9 mouse cellular contexts compared by ENCODE assay signal in genomic region chr5:102845800-102846199, GRCm38 (mm10).
DNase-seq lines count a peak whose midpoint lies in the region; ATAC-seq and TF ChIP-seq lines count a peak whose summit lies in the region.
"Had no signal": no experiment of that assay in that cellular context is flagged by ENCODE, and none has a peak within 500 bp of the region (broad histone marks: within the 10 kb centered on the region; RNA-seq: fewer than 3 reads in every experiment).

No protein-coding gene starts in this region.

- no peak for DNase-seq in kidney, postnatal 0 days (ENCODE audit: low spot score)
- no peak for DNase-seq in kidney, adult 9 months
- no peak for DNase-seq in forebrain, embryonic 14.5 days (ENCODE audit: low spot score)
- DNase-seq in left cerebral cortex, postnatal 4 days: no peak
- DNase-seq in B cell, adult 2 months: no peak

- peak overlapping the region; percentile 75 for H3K4me2 ChIP-seq in kidney, postnatal 0 days (ENCODE audit: low read length)
- peak overlapping the region; percentile 57 for H3K4me2 ChIP-seq in forebrain, embryonic 14.5 days (ENCODE audit: low read length)
- peak overlapping the region; percentile 69; the same call in 1 of the 2 replicates for H3K4me2 ChIP-seq in limb, embryonic 15.5 days

- no peak for TF ChIP-seq CTCF in kidney, postnatal 0 days (IDR thresholded peaks at IDR 0.05; ENCODE audit: low read depth)
- no peak for TF ChIP-seq CTCF in olfactory bulb, adult 2 months (IDR thresholded peaks at IDR 0.05; ENCODE audit: insufficient read depth, low read depth, low read length)

- H3K4me1 ChIP-seq in kidney, postnatal 0 days (replicated peaks; ENCODE audit: insufficient read depth, low read length): no peaks in the 10 kb centered on the region
- H3K4me1 ChIP-seq in forebrain, embryonic 14.5 days (ENCODE audit: control insufficient read depth, insufficient read depth, low read length): peaks cover 3% of the 10 kb centered on the region; the same call in 1 of the 2 replicates
- peaks cover 18% of the 10 kb centered on the region for H3K4me1 ChIP-seq in limb, embryonic 15.5 days
- peaks cover 9% of the 10 kb centered on the region for H3K4me1 ChIP-seq in olfactory bulb, adult 2 months (ENCODE audit: control insufficient read depth, insufficient read depth, low read length)

- peak overlapping the region; percentile 94 for H3K27ac ChIP-seq in kidney, postnatal 0 days
- H3K27ac ChIP-seq in forebrain, embryonic 14.5 days (ENCODE audit: low read depth, low read length): no peak overlapping the region
- 0 out of 2 replicates have a peak overlapping the region, but pooled peaks have one; percentile 66 for H3K27ac ChIP-seq in limb, embryonic 15.5 days
- H3K27ac ChIP-seq in olfactory bulb, adult 2 months (ENCODE audit: insufficient read depth, low read depth, low read length): peak overlapping the region; percentile 31; the same call in 1 of the 2 replicates

- 19% methylated on average over 11 of the region's 11 CpGs for WGBS in kidney, postnatal 0 days
- WGBS in forebrain, embryonic 14.5 days: 15% methylated on average over 11 of the region's 11 CpGs
- WGBS in limb, embryonic 15.5 days: 29% methylated on average over 11 of the region's 11 CpGs
- WGBS in olfactory bulb, adult 2 months: 32% methylated on average over 11 of the region's 11 CpGs

- no peak for TF ChIP-seq POLR2A in olfactory bulb, adult 2 months (IDR thresholded peaks at IDR 0.05; ENCODE audit: insufficient read depth, low read depth, low read length)

- H3K4me3 ChIP-seq in kidney, postnatal 0 days (replicated peaks; ENCODE audit: low read depth, low read length): peak overlapping the region; percentile 49
- H3K4me3 ChIP-seq in forebrain, embryonic 14.5 days (ENCODE audit: low read depth, low read length): peak overlapping the region; percentile 36
- peak overlapping the region; percentile 39 for H3K4me3 ChIP-seq in limb, embryonic 15.5 days
- H3K4me3 ChIP-seq in olfactory bulb, adult 2 months (ENCODE audit: insufficient read depth, low read depth, low read length): no peak overlapping the region

- H3K36me3 ChIP-seq in kidney, postnatal 0 days (ENCODE audit: insufficient read depth, low read length): no peaks in the 10 kb centered on the region
- H3K36me3 ChIP-seq in forebrain, embryonic 14.5 days (ENCODE audit: control insufficient read depth, insufficient read depth, low read length): no peaks in the 10 kb centered on the region
- no peaks in the 10 kb centered on the region for H3K36me3 ChIP-seq in limb, embryonic 15.5 days
- H3K36me3 ChIP-seq: G1E had no signal

- no peak for ATAC-seq in kidney, postnatal 0 days (replicated peaks; ENCODE audit: low FRiP score, low read depth)
- ATAC-seq in forebrain, embryonic 14.5 days: no peak
- no peak for ATAC-seq in limb, embryonic 15.5 days (ENCODE audit: insufficient number of reproducible peaks, low FRiP score, low TSS enrichment, low read depth)
- no peak for ATAC-seq in megakaryocyte progenitor cell, adult 5-6 weeks (replicated peaks; ENCODE audit: poor library complexity)

- H3K9ac ChIP-seq in kidney, postnatal 0 days (ENCODE audit: low read depth, low read length): peak overlapping the region; percentile 42
- peak overlapping the region; percentile 60 for H3K9ac ChIP-seq in forebrain, embryonic 14.5 days (ENCODE audit: low read length)
- H3K9ac ChIP-seq in limb, embryonic 15.5 days: no peak overlapping the region

- intact Hi-C loops in left cerebral cortex, postnatal 4 days (cut with DNase I): no loop called here

- H3K9me3 ChIP-seq in kidney, postnatal 0 days (replicated peaks; ENCODE audit: low read length): no peaks in the 10 kb centered on the region
- H3K9me3 ChIP-seq in forebrain, embryonic 14.5 days (replicated peaks; ENCODE audit: control insufficient read depth, low read length): no peaks in the 10 kb centered on the region
- no peaks in the 10 kb centered on the region for H3K9me3 ChIP-seq in limb, embryonic 15.5 days

- H3K27me3 ChIP-seq in kidney, postnatal 0 days (ENCODE audit: insufficient read depth, low read length): no peaks in the 10 kb centered on the region
- H3K27me3 ChIP-seq in forebrain, embryonic 14.5 days (replicated peaks; ENCODE audit: control insufficient read depth, insufficient read depth, low read length): no peaks in the 10 kb centered on the region
- H3K27me3 ChIP-seq in limb, embryonic 15.5 days: no peaks in the 10 kb centered on the region
